Comparison of ENCODE assay signal across 11 mouse cellular contexts in the genomic region with DNA sequence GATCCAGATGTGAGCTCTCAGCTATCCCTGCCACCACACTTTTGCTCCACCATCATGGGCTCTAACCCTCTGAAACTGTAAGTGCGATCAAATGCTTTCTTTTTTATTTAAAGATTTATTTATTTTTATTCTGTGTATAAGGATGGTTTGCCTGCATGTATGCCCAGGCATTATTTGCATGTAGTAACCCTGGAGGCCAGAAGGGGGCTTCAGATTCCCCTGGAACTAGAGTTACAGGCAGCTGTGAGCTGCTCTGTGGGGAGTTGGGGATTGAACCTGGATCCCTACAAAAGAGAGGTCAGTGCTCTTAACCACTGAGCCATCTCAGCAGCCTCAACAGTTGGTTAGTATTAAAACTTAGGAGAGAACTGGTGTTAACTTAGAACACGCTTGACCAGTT. TPM values are rescaled to one million over a fixed set of nuclear protein-coding genes. Genes with fewer than 3 reads are reported as not detected.
DNase-seq lines count a peak whose midpoint lies in the region; ATAC-seq lines count a peak whose summit lies in the region.
"Had no signal": no experiment of that assay in that cellular context is flagged by ENCODE, and none has a peak within 500 bp of the region (broad histone marks: within the 10 kb centered on the region; RNA-seq: fewer than 3 reads in every experiment).

No protein-coding gene starts in this region.

- H3K4me1 ChIP-seq in kidney, embryonic 16.5 days (ENCODE audit: insufficient read depth, low read length): no peaks in the 10 kb centered on the region
- H3K4me1 ChIP-seq: heart, embryonic 12.5 days; megakaryocyte, embryonic 14.5 days had no signal

- H3K4me3 ChIP-seq in kidney, embryonic 16.5 days (ENCODE audit: low read length): no peak overlapping the region
- H3K4me3 ChIP-seq: heart, embryonic 12.5 days; megakaryocyte, embryonic 14.5 days had no signal

- no peak overlapping the region for H3K4me2 ChIP-seq in kidney, embryonic 16.5 days (replicated peaks; ENCODE audit: low read depth, low read length)
- H3K4me2 ChIP-seq: heart, embryonic 12.5 days had no signal

- no peaks in the 10 kb centered on the region for H3K9me3 ChIP-seq in kidney, embryonic 16.5 days (ENCODE audit: low read length)
- H3K9me3 ChIP-seq: heart, embryonic 12.5 days had no signal

- no peak overlapping the region for H3K9ac ChIP-seq in kidney, embryonic 16.5 days (replicated peaks; ENCODE audit: low read length)
- H3K9ac ChIP-seq: heart, embryonic 12.5 days had no signal

- WGBS in kidney, embryonic 16.5 days: 88% methylated on average over 2 of the region's 2 CpGs

- H3K27ac ChIP-seq in kidney, embryonic 16.5 days (ENCODE audit: low read length): peak overlapping the region; percentile 53; the same call in 1 of the 2 replicates

- DNase-seq in adrenal gland, postnatal 10 days: peak; percentile 12
- no peak for DNase-seq in adrenal gland, postnatal 25 days
- DNase-seq in kidney, postnatal 14 days: no peak
- peak; percentile 17 for DNase-seq in CD4-positive helper T cell, adult 2 months (ENCODE audit: low read depth, low spot score)
- DNase-seq in lung, postnatal 14 days: peak; percentile 6
- no peak for DNase-seq in ovary, postnatal 14 days (ENCODE audit: low spot score)
- no peak for DNase-seq in gastrocnemius, adult 18-20 months (ENCODE audit: low spot score)
- DNase-seq: layer of hippocampus, postnatal 36 days had no signal

- H3K36me3 ChIP-seq in kidney, embryonic 16.5 days (ENCODE audit: insufficient read depth, low read length): no peaks in the 10 kb centered on the region
- H3K36me3 ChIP-seq: heart, embryonic 12.5 days had no signal

- no peak for ATAC-seq in kidney, embryonic 16.5 days (ENCODE audit: low FRiP score, low TSS enrichment)

- H3K27me3 ChIP-seq in kidney, embryonic 16.5 days (ENCODE audit: insufficient read depth, low read length): no peaks in the 10 kb centered on the region

RNA-seq across cellular contexts. Expression of a gene that starts 15.5 kb away (rescaled TPM):
- total RNA-seq in adrenal gland, postnatal 10 days (2021): 1 to 10 TPM; 7.4 to 7.7 TPM
- 10.9 and 15.9 TPM in 2 replicates for total RNA-seq in adrenal gland, postnatal 25 days (2021)
- 16.1 and 19.9 TPM in 2 replicates for polyA plus RNA-seq in kidney, embryonic 16.5 days (2015; fragmentation: Nextera tagmentation; extraction: Ambion mirVana)
- 1 to 10 TPM; 3.4 TPM for total RNA-seq in gastrocnemius, adult 18-20 months (2021)

RNA-seq across cellular contexts. Expression of a gene that starts 38.5 kb away (rescaled TPM):
- total RNA-seq in adrenal gland, postnatal 10 days (2021): 10 to 100 TPM; 14.7 to 51.9 TPM
- total RNA-seq in adrenal gland, postnatal 25 days (2021): 0.43 and 0.86 TPM in 2 replicates
- polyA plus RNA-seq in kidney, embryonic 16.5 days (2015; fragmentation: Nextera tagmentation; extraction: Ambion mirVana): 0.86 and 1.1 TPM in 2 replicates
- total RNA-seq in gastrocnemius, adult 18-20 months (2021): 100 to 1,000 TPM; 665 to 708 TPM

RNA-seq across cellular contexts. Expression of a gene that starts 45.6 kb away (rescaled TPM):
- total RNA-seq in adrenal gland, postnatal 10 days (2021): 1 to 10 TPM in 1 of 2 experiments, under 1 TPM in 1; 0.75 to 1.1 TPM
- total RNA-seq in adrenal gland, postnatal 25 days (2021): 0.15 and 0.43 TPM in 2 replicates
- polyA plus RNA-seq in kidney, embryonic 16.5 days (2015; fragmentation: Nextera tagmentation; extraction: Ambion mirVana): 21.4 and 23.0 TPM in 2 replicates
- under 1 TPM in 1 of 2 experiments, not detected in 1; 0.30 TPM for total RNA-seq in gastrocnemius, adult 18-20 months (2021)

Comparison
In these comparisons a context has a peak if more than half of its experiments do, and no peak if none do; other contexts are left out.
1. DNase-seq: peak in adrenal gland, postnatal 10 days (single experiment), CD4-positive helper T cell, adult 2 months (single experiment) and lung, postnatal 14 days (single experiment); none in adrenal gland, postnatal 25 days (single experiment), kidney, postnatal 14 days (single experiment), ovary, postnatal 14 days (single experiment) and gastrocnemius, adult 18-20 months (single experiment).
2. RNA of a gene that starts 38.5 kb away (total RNA-seq): 665 to 708 TPM in gastrocnemius, adult 18-20 months; 14.7 to 51.9 TPM in adrenal gland, postnatal 10 days and 0.43 to 0.86 TPM in adrenal gland, postnatal 25 days; every median in the first group is over 10 times any median in the second.